Mouse (Mus musculus) cerebellum, adult 18-20 months (tissue): ENCODE measurements around the gene Swap70.
"Not testable (repeated sequence)": the region's sequence is repeated elsewhere in the genome, so short reads cannot be mapped to it uniquely, and the experiment has no call there.

ENCODE experiments used
- DNase-seq, 2 experiments: peaks; one replicate each; pipeline ENCODE4 v3.0.0; 2021

Gene Swap70

DNA sequence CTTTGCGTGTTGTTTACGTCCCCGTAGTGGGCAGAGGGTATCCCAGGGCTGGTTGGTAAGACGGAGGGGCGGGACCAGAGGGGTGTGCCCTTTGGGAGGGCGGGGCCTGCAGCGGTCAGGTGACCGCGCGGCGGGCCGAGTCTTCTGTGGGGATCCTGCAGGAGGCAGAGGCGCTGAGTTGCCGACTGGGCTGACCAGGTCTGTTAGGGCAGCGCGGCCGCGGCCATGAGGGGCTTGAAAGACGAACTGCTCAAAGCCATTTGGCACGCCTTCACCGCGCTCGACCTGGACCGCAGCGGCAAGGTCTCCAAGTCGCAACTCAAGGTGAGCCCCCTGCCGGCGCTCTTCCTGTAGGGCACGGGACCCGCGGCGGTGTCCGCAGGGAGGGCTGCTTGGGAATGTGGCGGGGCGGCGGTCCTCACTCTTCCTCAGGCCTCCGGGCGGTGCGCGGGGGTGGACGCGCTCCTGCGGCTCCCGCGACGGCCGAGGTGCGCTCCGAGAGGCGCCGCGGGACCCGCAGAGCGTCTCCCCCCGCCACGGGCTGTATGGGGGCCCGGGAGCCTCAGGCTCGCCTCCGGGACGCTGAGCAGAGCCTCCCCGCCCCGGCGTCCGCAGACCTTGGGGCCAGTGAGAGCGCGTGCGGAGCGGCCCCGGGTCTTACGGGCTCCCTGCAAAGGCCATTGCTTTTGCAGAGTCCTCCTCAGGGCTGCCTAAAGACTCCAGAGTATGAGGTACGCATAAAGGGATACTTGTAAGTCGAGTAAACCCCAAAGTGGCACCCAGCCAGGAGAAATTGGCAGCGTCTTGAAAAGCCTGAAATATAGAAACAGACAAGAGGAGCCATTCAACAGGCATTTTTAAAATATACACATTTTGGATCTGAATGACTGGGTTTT, at the start of gene Swap70:
Gene Swap70 (plus strand): TSS at position 126 of the 896 bp plus-strand sequence.
- DNase-seq: peak; percentile 70 to 76

DNA sequence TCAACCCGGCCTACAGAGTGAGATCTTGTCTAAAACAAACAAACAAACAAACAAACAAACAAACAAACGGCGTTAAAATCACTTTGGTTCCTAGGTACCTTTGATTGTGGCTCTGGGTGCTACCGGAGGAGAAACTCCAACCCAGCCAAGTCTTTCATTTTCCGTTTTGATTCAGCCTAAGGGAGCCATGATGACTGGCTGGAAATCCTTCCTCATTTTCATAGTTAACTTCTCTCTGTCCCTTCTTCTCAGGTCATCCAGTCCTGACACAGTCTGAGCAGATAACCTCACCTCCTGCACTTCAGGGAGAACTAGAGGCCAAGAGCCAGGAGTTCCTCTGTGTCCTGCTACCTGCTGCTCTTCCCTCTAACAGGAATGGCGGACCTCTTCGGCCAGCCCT, 42.3 kb upstream of the Swap70 start:
- no peak for DNase-seq

DNA sequence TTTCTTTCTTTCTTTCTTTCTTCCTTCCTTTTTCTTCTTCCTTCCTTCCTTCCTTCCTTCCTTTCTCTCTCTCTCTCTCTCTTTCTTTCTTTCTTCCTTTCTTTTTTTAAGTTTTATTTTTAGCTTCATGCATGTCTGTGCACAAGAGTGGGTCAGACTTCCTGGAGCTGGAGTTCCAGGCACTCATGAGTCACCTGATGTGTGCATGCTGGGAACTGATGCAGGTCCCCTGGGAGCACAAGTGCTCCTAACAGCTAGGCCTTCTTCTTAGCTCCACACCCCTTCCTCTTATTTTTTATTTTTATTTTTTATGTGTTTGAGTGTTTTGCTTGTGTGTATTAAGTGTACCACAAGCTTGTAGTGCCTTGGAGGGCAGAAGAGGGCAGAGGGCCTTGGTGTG, 40.9 kb upstream of the Swap70 start:
- no peak for DNase-seq

DNA sequence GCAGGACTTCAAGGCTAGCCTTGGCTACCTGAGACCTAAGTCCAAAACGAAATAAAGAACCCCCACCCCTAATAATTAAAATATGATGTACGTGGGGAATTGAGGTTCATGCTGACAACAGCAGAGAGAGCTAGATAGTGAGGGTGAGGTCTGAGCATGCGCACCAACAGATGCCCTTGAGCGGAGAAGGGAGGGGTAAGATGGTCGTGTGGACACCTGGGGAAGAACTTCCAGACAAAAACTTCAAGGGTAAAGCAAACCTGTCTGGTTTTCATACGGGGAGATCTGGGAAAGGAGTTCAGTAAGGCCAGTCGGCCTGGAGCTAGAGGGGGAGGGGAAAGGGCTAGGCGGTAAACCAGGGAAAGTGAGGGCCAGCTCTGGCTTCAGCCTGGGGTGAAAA, 40.1 kb upstream of the Swap70 start:
- DNase-seq: no peak

DNA sequence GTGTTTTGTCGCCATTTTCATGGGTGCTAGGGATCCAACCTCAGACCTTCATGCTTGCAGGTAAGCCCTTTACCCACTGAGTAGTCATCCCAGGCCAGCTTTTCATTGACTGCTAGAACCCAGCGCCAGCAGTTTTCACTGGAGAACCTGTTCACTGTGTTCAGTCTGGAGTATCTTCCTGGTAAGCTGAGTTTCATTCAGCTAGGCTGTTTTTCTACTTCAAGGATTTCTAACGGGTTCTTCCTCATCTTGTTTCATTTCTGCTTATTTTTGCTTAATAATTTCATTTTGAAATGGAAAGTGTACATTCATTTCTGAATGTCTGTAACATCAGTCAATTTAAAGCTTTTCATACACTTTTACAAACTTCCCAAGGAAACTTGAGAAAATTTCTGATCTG, 36.9 kb upstream of the Swap70 start:
- DNase-seq: no peak

DNA sequence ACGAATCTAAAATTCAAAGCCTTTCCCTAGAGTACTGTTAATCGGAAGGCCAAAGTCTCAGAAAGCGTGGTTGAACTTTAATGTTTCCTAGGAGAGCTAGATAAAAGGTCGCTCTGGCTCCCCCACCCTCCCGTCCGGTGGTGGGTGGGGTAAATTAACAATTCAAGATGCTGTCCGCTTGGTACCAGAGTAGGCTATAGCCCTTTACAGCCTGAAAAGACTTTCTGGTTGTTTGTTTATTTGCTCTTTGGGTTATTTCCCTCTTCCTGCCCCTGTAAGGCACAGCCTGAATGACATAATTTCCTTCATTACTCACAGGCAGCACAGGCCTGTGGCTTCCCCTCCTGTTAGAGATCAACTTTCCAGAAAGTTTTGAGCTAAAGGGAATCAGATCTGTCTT, 31.6 kb upstream of the Swap70 start:
- DNase-seq: no peak

DNA sequence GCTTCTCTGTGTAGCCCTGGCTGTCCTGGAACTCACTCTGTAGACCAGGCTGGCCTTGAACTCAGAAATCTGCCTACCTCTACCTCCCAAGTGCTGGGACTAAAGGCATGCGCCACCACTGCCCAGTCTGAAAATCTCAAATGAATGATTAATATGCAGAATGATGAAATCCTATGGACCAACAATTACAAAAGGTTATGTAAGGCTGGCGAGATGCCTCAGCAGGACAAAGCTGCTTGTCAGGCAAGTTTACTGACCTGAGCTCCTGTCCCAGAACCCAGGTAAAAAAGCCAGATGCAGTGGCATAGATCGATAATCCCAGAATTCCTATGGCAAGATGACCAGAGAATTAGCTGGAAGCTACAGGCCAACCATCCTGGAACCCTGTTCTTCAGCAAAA, 28.3 kb upstream of the Swap70 start:
- no peak for DNase-seq

DNA sequence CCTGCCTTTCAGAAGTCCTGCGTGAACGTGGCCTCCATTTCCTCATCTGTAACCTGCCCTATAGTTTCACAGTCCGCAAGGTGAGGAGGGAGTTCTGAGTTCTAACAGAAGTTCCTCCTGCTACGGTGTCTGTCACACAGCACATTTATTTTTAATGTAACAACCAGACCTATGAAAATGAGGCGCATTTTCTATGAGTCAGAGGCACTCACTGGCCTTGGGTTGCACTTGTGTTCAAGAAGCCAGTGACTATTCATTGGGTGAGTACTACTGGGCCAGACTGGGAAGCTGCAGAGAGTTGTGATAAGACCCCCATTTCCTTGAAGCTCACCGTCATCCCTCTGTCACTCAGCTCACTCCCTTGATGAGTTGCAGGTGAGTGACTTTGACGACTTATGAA, 24.3 kb upstream of the Swap70 start:
- no peak for DNase-seq

DNA sequence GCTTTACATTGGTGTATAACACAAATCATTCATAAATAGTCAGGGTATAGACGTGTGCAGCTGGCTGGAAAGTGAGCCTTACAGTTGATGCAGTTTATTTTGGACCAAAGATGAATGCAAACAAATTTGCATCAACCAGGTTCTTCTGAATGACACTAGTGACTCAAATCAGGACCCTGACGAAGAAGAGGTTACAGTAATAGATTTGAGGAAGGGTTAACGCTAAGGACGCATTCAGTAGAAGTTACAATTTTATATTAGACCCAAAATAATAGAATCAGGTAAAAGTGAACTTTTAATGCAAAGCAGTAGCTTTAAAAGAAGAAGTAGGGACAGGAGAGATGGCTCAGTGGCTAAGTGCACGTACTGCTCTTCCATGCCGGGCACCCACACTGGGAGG, 19.6 kb upstream of the Swap70 start:
- no peak for DNase-seq

DNA sequence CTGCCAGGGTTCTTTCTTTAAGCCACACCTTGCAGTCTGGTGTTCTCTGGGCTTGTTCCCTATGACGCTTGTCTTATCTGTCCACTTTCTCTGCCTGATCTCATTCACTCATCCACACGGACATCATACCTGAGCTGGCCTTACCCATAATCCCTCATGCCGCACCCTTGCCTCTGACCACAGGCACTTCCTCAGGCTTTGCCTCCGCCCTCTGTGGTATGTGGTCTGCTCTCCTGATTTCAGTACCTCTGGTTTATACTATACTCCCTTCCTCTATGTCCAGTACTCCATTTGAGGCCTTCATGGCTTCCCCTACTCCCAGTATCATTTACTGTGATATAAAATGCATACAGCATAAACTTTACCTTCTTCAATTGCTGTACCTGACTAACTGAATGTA, 17.3 kb upstream of the Swap70 start:
- no peak for DNase-seq

DNA sequence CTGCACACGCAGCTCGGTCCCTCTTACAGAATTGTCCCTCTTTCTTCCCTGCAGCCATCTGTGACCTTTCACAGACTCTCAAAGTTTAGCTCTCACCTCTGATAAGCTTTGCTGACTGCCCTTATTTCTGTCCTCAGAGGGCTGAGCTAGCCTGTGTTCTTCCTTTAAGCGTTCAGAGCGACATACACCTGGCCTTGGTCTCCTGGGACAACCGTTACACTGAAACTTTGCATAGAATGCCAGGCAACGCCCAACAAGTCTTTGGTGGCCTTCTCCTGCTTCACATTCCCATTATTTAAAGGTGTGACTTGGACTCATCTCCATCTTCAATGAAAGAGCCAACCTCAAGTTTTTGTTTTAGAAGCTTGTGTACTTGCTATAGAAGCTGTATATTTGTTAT, 13.2 kb upstream of the Swap70 start:
- no peak for DNase-seq

DNA sequence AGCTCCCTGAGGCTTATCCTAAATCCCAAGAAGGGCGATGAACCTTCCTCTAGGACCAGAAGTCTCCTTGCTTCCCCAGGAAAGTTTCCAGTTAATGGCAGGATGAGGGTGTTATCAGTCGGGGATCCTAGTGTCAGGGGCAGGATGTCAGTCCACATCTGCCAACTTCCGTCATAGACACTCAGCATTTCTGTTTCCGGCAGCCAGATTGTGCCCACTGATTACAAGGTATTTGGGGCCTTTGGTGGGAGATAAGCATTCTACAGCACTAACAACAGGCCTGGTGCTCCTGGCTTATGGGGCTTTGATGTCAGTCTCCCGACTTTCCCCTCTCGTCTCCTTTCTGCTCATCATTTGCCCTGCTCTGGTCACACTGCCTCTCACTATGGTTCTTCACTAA, 12.1 kb upstream of the Swap70 start:
- no peak for DNase-seq

DNA sequence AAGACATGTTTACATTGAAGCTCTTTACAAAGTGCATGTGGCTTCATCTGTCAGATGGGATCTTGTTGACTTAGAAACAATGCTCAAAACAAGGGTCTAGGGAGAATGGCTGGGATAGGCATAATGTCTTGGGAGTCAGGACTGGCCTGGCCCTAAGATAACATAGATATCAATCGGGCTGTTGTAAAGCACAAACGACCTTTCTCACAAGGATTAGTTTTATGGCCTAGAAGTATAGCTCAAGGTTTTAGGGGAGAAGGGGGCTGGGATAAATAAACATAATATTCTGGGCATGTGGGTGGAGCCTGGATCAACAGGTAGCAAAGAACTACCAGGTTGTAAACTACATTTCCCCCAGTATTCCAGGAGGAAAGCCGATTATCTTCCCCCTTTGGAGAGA, 10.5 kb upstream of the Swap70 start:
- no peak for DNase-seq

DNA sequence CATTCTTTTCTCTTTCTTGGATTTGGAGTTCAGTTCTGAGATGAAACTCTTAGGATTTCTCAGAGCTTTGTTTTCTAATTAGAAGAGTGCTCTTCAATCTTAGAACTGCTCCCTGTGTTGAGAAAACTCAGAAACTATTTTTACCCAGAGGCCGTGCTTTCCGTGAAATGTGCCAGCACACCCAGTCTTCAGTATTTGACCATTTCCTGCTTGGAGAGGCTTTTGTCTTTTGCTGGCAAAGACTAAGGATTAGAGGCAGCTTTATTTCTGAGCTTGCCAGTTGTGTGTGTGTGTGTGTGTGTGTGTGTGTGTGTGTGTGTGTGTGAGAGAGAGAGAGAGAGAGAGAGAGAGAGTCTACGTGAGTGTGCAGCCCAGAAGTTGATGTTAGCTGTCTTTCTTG, 6.6 kb upstream of the Swap70 start:
- no peak for DNase-seq

DNA sequence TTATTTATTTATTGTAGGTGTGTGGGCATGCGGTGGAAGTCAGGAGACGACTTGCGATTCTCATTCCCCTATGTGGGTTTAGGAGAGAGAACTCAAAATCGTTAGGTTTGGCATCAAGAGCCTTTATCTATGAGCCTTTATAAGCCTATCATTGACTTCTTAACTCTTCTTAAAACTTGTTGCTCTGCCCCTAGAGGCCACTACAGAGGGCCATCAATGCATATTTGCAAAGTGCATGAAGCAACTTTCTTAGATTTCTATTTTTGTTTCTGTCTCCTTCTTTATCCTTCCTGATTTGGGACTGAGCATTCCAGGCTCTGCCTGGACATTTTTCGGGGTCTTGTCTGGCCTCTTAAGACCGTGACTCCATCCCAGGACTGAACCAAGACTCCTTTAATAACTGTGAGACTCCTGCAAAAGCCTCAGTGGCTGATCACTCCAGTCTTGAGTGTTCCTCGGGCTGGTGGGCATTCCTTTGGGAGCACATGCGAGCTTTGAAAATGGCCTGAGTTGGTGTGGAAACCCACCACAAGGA, 393 bp upstream of the Swap70 start:
- no peak for DNase-seq

DNA sequence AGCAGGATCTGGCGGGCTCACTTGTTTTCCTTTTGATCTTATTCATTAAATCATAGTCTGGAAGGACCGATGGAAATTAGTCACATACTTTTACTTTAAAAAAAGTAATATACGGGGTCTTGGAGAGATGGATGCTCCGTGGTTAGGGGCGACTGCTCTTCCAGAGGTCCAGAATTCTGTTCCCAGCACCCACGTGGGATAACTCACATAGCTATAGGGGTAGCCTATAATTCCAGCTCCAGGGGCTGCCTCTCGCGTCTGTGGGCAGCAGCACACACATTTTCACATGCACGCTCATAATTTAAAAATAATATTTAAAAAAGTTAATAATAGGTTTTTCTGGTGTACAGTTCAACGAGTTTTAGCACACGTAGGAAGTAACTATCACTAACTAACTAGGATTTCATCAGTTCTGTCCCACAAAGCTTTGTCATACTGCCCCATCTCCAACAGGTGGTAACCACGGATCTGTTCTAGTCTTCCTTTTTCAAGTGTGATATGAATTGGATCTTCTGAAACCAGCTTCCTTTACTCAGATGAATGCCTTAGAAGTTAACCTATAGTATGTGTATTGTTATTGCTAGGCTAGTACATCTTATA, 1.2 kb downstream of the Swap70 start:
- DNase-seq: no peak

DNA sequence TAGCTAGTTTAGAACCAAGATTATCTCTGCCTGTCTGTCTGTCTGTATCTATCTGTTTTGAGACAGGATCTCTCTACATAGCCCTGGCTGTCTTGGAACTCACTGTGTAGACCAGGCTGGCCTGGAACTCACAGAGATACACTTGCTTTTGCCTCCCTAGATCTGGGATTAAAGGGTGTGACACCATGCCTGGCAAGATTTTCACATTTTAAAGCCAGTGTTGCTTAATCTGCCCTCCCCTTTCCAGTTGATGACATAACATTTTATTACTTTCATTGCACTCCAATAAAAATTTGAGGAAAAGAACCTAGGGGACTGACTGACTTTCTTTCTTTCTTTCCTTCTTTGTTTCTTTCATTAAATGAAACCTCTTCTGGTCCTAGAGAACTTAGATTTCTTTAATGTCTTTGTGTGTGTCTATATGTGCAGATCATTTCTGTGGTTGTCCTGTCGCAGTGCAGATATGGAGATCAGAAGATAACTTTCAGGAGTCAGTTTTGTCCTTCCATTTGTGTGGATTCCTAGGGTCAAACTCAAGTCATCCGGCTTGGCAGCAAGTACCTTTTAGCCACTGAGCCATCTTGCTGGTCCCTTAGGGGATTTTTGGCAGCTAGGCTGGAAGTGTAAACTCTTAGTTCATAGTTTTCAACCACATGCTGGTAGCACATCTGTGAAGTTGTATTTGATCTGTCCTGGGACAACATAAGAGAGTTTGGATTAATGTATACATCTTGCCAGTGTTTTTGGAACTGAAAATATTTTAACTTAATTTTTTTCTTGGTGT, 2.4 kb downstream of the Swap70 start:
- no peak for DNase-seq

DNA sequence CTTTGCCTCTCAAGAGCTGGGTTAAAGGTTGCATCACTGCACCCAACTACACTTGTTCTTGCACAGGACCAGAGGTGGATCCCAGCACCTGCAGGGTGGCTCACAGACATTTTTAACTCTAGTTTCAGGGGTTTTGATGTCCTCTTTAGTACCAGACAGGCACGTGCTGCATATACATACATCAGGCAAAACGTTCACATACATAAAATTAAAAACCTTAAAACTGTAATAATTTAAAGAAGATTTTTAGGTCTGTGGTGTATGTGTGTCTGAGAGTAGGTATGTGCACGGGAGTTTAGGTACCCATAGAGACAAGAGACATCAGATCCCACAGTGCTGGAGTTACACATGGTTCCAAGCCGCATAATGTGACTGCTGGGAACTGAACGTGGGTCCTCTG, 5.0 kb downstream of the Swap70 start:
- DNase-seq: no peak

DNA sequence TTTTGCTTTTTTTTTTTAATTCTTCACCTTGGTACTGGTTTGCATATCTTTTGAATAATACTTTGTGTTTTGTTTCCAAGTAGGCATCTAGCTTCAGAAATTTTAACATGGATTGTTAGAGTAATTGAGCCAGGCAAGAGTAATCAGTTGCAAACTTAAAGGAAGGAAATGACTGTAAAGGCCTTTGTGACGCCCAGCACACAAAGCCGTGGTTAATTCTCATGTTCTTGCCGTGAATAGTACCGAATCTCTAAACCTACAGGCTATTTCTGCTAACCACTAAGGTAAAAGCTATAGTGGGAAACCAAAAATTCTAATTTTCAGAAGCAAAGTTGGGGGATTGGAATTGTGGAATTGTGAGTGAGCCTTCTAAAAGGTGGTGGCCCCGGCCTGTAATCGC, 8.5 kb downstream of the Swap70 start:
- DNase-seq: no peak

DNA sequence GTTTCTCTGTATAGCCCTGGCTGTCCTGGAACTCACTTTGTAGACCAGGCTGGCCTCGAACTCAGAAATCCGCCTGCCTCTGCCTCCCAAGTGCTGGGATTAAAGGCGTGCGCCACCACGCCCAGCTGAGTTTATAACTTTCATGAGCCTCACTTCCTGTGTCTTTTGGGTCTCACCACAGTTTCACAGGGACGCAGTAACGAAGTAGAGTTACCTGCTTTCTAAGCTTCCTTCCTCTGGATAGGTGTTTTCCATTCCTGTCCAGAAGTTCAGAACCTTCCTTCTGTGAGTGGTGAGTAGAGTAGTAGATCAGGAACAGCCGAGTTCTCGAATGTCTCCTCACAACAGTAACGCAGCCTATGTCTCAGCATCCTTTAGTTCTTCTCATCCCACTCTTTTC, 9.6 kb downstream of the Swap70 start:
- DNase-seq: not testable (repeated sequence)

DNA sequence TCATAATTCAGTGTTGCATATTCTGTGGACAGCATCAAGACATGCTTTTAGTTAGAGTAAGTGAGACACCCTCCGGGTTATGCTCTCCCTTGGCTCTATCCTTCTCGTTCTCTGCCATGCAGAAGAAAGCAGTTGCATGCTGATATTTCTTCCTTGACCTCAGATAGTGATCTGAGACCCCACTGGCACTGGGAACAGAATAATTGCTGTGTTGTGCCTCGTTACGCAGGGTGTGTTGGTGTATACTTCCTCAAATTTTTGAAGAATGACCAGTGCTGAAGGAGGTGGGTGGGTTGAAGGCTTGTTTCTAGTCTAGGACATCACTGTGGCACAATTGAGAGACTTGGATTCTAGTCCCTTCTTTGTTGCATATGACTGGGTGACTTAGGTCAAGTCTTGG, 14.6 kb downstream of the Swap70 start:
- DNase-seq: no peak

DNA sequence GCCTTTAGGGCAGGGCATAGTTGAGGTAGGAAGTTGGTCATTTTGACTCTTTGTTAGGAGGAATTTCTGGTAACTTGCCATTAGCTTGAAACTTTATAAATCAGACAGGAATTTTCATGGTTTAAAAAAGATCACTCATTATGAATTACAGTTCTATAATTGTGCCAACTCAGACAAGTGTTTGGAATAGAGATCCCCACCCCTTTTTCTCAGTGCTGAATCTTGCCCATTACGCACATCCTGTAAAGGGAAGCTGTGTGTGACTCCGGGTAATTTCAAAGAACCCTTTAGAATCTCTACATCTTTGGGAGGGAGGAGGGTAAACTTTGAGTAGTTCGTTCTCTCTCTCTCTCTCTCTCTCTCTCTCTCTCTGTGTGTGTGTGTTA, 15.9 kb downstream of the Swap70 start:
- DNase-seq: no peak

DNA sequence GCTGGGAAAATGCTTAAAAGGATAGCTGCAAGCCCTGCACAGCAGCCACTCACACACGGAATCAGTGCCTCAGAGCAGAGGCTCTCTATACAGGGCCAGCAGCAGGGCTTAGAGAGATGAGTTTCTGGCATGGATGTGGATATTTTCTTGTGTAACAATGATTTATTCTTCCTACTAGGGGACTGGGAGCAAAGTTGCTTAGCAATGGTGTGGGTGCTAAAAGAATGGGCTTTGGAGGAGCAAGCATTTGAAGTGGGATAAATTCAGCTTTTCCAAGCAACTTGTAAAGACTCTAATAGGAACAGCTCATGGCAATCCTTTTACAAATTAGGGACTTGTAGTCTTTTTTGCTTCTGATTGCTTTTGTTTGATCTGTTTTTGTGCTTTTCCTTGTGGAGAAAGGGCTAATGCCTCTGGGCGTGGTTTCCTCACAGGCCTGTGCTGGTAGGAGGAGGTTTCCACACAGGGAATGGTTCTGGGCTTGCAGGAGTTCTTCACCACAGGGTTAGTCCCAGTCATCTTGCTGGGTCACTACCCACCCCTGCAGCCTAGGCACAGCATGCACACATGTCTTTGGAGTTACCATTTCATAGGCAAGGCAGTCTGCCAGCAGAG, 16.4 kb downstream of the Swap70 start:
- no peak for DNase-seq
